8 mouse cellular contexts compared by ENCODE assay signal in genomic region chr9:20879097-20879792, GRCm38 (mm10). TPM values are rescaled to one million over a fixed set of nuclear protein-coding genes. Genes with fewer than 3 reads are reported as not detected.
DNase-seq lines count a peak whose midpoint lies in the region; ATAC-seq and TF ChIP-seq lines count a peak whose summit lies in the region.

Gene Angptl6 (minus strand): TSS chr9:20879727.

- peak within 1 kb of the TSS; percentile 28; the same call in 1 of the 2 replicates for H3K9ac ChIP-seq in intestine, postnatal 0 days (ENCODE audit: low read depth, low read length)

- no peaks in the 10 kb centered on the region for H3K27me3 ChIP-seq in megakaryocyte, embryonic 14.5 days (replicated peaks)
- H3K27me3 ChIP-seq in intestine, postnatal 0 days (replicated peaks; ENCODE audit: control insufficient read depth, insufficient read depth, low read length): no peaks in the 10 kb centered on the region

- H3K36me3 ChIP-seq in megakaryocyte, embryonic 14.5 days (replicated peaks; ENCODE audit: low read length): peaks cover 15% of the 10 kb centered on the region
- H3K36me3 ChIP-seq in intestine, postnatal 0 days (ENCODE audit: control insufficient read depth, insufficient read depth): 0 out of 2 replicates have a peak, but pooled peaks cover 5% of the 10 kb centered on the region

- TF ChIP-seq CTCF in intestine, postnatal 0 days (IDR thresholded peaks at IDR 0.05; ENCODE audit: low read depth): no peak
- TF ChIP-seq CTCF in olfactory bulb, adult 2 months (IDR thresholded peaks at IDR 0.05; ENCODE audit: insufficient read depth, low read depth, low read length): no peak

- peaks cover 2% of the 10 kb centered on the region for H3K9me3 ChIP-seq in megakaryocyte, embryonic 14.5 days
- H3K9me3 ChIP-seq in intestine, postnatal 0 days (ENCODE audit: control insufficient read depth): no peaks in the 10 kb centered on the region

- peak; percentile 69 for DNase-seq in cerebellum, adult 9-11 months
- DNase-seq in cerebellum, adult 9-10 months: no peak
- DNase-seq in gastrocnemius, adult 18-20 months (ENCODE audit: low spot score): no peak
- DNase-seq in gastrocnemius, adult 8-10 months (ENCODE audit: low spot score in 2 of 2): no peak

- WGBS in intestine, postnatal 0 days: 74% methylated on average over 13 of the region's 13 CpGs
- WGBS in olfactory bulb, adult 2 months: 90% methylated on average over 13 of the region's 13 CpGs

- peak within 1 kb of the TSS; percentile 74 for H3K4me2 ChIP-seq in intestine, postnatal 0 days (replicated peaks; ENCODE audit: low read depth)

- H3K27ac ChIP-seq in intestine, postnatal 0 days (ENCODE audit: low read depth, low read length): peak within 1 kb of the TSS; percentile 86
- H3K27ac ChIP-seq in olfactory bulb, adult 2 months (ENCODE audit: insufficient read depth, low read depth, low read length): peak within 1 kb of the TSS; percentile 89

- ATAC-seq in megakaryocyte, adult 5-6 weeks (ENCODE audit: poor library complexity, severe bottlenecking): no peak
- no peak for ATAC-seq in intestine, postnatal 0 days

- no peak for TF ChIP-seq POLR2A in olfactory bulb, adult 2 months (IDR thresholded peaks at IDR 0.05; ENCODE audit: insufficient read depth, low read depth, low read length)

- peak within 1 kb of the TSS; percentile 94 for H3K4me3 ChIP-seq in megakaryocyte, embryonic 14.5 days (replicated peaks)
- peak within 1 kb of the TSS; percentile 36 for H3K4me3 ChIP-seq in intestine, postnatal 0 days (ENCODE audit: low read depth, low read length)
- H3K4me3 ChIP-seq in olfactory bulb, adult 2 months (ENCODE audit: insufficient read depth, low read depth, low read length): peak within 1 kb of the TSS; percentile 58

- peaks cover 37% of the 10 kb centered on the region for H3K4me1 ChIP-seq in megakaryocyte, embryonic 14.5 days
- no peaks in the 10 kb centered on the region for H3K4me1 ChIP-seq in intestine, postnatal 0 days (replicated peaks; ENCODE audit: control insufficient read depth, insufficient read depth, low read length)
- H3K4me1 ChIP-seq in olfactory bulb, adult 2 months (ENCODE audit: control insufficient read depth, insufficient read depth, low read length): peaks cover 14% of the 10 kb centered on the region

RNA-seq across cellular contexts. Expression of gene Angptl6, which starts in this region (rescaled TPM):
- 4.7 and 5.1 TPM in 2 replicates for polyA plus RNA-seq in megakaryocyte, embryonic 14.5 days (2012; ENCODE audit: insufficient read depth, low replicate concordance)
- total RNA-seq in megakaryocyte, adult 5-6 weeks (2015): 0.62 and 1.3 TPM in 2 replicates
- total RNA-seq in megakaryocyte, adult 5-6 weeks (2017): 0.11 and 0.57 TPM in 2 replicates
- 9.4 and 9.8 TPM in 2 replicates for polyA plus RNA-seq in intestine, postnatal 0 days (2015; fragmentation: Nextera tagmentation; extraction: Ambion mirVana)
- polyA plus RNA-seq in olfactory bulb, adult 2 months (2012; ENCODE audit: insufficient read depth, insufficient read length, low replicate concordance, missing spikeins): not detected in 2 replicates
- total RNA-seq in gastrocnemius, adult 18-20 months (2021): 1 to 10 TPM; 5.9 to 7.3 TPM
- 1 to 10 TPM; 6.5 to 7.6 (median 7.1) TPM for total RNA-seq in gastrocnemius, adult 8-10 months (2022)

Comparison
In these comparisons a context has a peak if more than half of its experiments do, and no peak if none do; other contexts are left out.
1. H3K4me3 ChIP-seq: peak in every context shown above with its lines; median percentile 94 in megakaryocyte, embryonic 14.5 days; 58 in olfactory bulb, adult 2 months; 36 in intestine, postnatal 0 days.